ENCODE assay signal across 9 mouse cellular contexts in genomic region chr9:4260746-4261090, GRCm38 (mm10). TPM values are rescaled to one million over a fixed set of nuclear protein-coding genes. Genes with fewer than 3 reads are reported as not detected.
DNase-seq lines count a peak whose midpoint lies in the region; ATAC-seq and TF ChIP-seq lines count a peak whose summit lies in the region.
"Had no signal": no experiment of that assay in that cellular context is flagged by ENCODE, and none has a peak within 500 bp of the region (broad histone marks: within the 10 kb centered on the region; RNA-seq: fewer than 3 reads in every experiment).

No protein-coding gene starts in this region.

- H3K27ac ChIP-seq in heart, postnatal 0 days (ENCODE audit: low read depth), result no peak overlapping the region
- H3K27ac ChIP-seq in embryonic facial prominence, embryonic 10.5 days (replicated peaks), result no peak overlapping the region
- no peak overlapping the region for H3K27ac ChIP-seq in hindbrain, embryonic 14.5 days
- H3K27ac ChIP-seq in midbrain, embryonic 16.5 days (ENCODE audit: low read length), result no peak overlapping the region
- H3K27ac ChIP-seq: liver, embryonic 14.5 days had no signal

- H3K27me3 ChIP-seq in heart, postnatal 0 days (ENCODE audit: control insufficient read depth, insufficient read depth, low read length), result no peaks in the 10 kb centered on the region
- no peaks in the 10 kb centered on the region for H3K27me3 ChIP-seq in embryonic facial prominence, embryonic 10.5 days (replicated peaks; ENCODE audit: low read depth, poor library complexity, severe bottlenecking)
- H3K27me3 ChIP-seq in hindbrain, embryonic 14.5 days (ENCODE audit: control insufficient read depth, insufficient read depth, low read length), result no peaks in the 10 kb centered on the region
- no peaks in the 10 kb centered on the region for H3K27me3 ChIP-seq in midbrain, embryonic 16.5 days (ENCODE audit: control insufficient read depth, insufficient read depth, low read depth, low read length)

- intact Hi-C loops in heart, postnatal 14 days (cut with DNase I), result no loop called here

- H3K9me3 ChIP-seq in heart, postnatal 0 days (replicated peaks; ENCODE audit: control insufficient read depth, low read length), result peaks cover 9% of the 10 kb centered on the region
- H3K9me3 ChIP-seq in embryonic facial prominence, embryonic 10.5 days, result peaks cover 23% of the 10 kb centered on the region
- H3K9me3 ChIP-seq in hindbrain, embryonic 14.5 days (ENCODE audit: control insufficient read depth, low read length), result peaks cover 15% of the 10 kb centered on the region
- H3K9me3 ChIP-seq in midbrain, embryonic 16.5 days (replicated peaks; ENCODE audit: control insufficient read depth, low read length, poor library complexity, severe bottlenecking), result peaks cover 8% of the 10 kb centered on the region

- no peak for DNase-seq in heart, postnatal 0 days (ENCODE audit: low spot score)
- no peak for DNase-seq in heart, postnatal 14 days
- DNase-seq in embryonic facial prominence, embryonic 10.5 days (ENCODE audit: low spot score), result no peak
- DNase-seq in hindbrain, embryonic 14.5 days (ENCODE audit: low spot score), result no peak
- no peak for DNase-seq in frontal cortex, postnatal 25 days (ENCODE audit: low spot score in 2 of 2)
- DNase-seq in kidney, adult 8-10 months, result no peak

- TF ChIP-seq EP300 in heart, postnatal 0 days (IDR thresholded peaks at IDR 0.05; ENCODE audit: low read depth), result no peak

- no peaks in the 10 kb centered on the region for H3K36me3 ChIP-seq in heart, postnatal 0 days (replicated peaks; ENCODE audit: control insufficient read depth, insufficient read depth, low read length)
- no peaks in the 10 kb centered on the region for H3K36me3 ChIP-seq in embryonic facial prominence, embryonic 10.5 days (replicated peaks)
- no peaks in the 10 kb centered on the region for H3K36me3 ChIP-seq in hindbrain, embryonic 14.5 days (replicated peaks; ENCODE audit: control insufficient read depth, insufficient read depth)
- H3K36me3 ChIP-seq in midbrain, embryonic 16.5 days (ENCODE audit: control insufficient read depth, insufficient read depth, low read length), result no peaks in the 10 kb centered on the region

- 55% methylated on average over 12 of the region's 12 CpGs for WGBS in heart, postnatal 0 days
- 66% methylated on average over 12 of the region's 12 CpGs for WGBS in embryonic facial prominence, embryonic 10.5 days
- 65% methylated on average over 12 of the region's 12 CpGs for WGBS in hindbrain, embryonic 14.5 days
- 68% methylated on average over 12 of the region's 12 CpGs for WGBS in midbrain, embryonic 16.5 days

- H3K4me3 ChIP-seq in heart, postnatal 0 days (ENCODE audit: low read depth, low read length), result 0 out of 2 replicates have a peak overlapping the region, but pooled peaks have one; percentile 33
- H3K4me3 ChIP-seq in embryonic facial prominence, embryonic 10.5 days, result peak overlapping the region; percentile 43
- peak overlapping the region; percentile 18 for H3K4me3 ChIP-seq in hindbrain, embryonic 14.5 days (replicated peaks; ENCODE audit: low read length)
- peak overlapping the region; percentile 29 for H3K4me3 ChIP-seq in midbrain, embryonic 16.5 days (ENCODE audit: low read depth, low read length)

- no peak for TF ChIP-seq CTCF in heart, postnatal 0 days (IDR thresholded peaks at IDR 0.05; ENCODE audit: low read depth)

- no peak for ATAC-seq in heart, postnatal 0 days (ENCODE audit: insufficient read depth, low read depth)
- ATAC-seq in hindbrain, embryonic 14.5 days (ENCODE audit: low FRiP score), result no peak
- ATAC-seq in midbrain, embryonic 16.5 days, result no peak
- no peak for ATAC-seq in frontal cortex, adult (ENCODE audit: low TSS enrichment)

- H3K4me1 ChIP-seq in heart, postnatal 0 days (ENCODE audit: control insufficient read depth, insufficient read depth), result no peaks in the 10 kb centered on the region
- H3K4me1 ChIP-seq in embryonic facial prominence, embryonic 10.5 days, result no peaks in the 10 kb centered on the region
- no peaks in the 10 kb centered on the region for H3K4me1 ChIP-seq in hindbrain, embryonic 14.5 days (replicated peaks; ENCODE audit: control insufficient read depth, insufficient read depth, low read length)
- no peaks in the 10 kb centered on the region for H3K4me1 ChIP-seq in midbrain, embryonic 16.5 days (ENCODE audit: control insufficient read depth, insufficient read depth, low read length)

- no peak overlapping the region for H3K9ac ChIP-seq in heart, postnatal 0 days (replicated peaks; ENCODE audit: low read depth, low read length)
- no peak overlapping the region for H3K9ac ChIP-seq in hindbrain, embryonic 14.5 days
- H3K9ac ChIP-seq in midbrain, embryonic 16.5 days (ENCODE audit: low read depth, low read length), result no peak overlapping the region
- H3K9ac ChIP-seq: liver, embryonic 14.5 days had no signal

- 0 out of 2 replicates have a peak overlapping the region, but pooled peaks have one; percentile 43 for H3K4me2 ChIP-seq in heart, postnatal 0 days (ENCODE audit: low read depth, low read length)
- no peak overlapping the region for H3K4me2 ChIP-seq in hindbrain, embryonic 14.5 days (replicated peaks)
- peak overlapping the region; percentile 26; the same call in 1 of the 2 replicates for H3K4me2 ChIP-seq in midbrain, embryonic 16.5 days (ENCODE audit: low read length)

RNA-seq across cellular contexts. Expression of gene Aasdhppt, which starts 48.6 kb away (rescaled TPM):
- 14.0 and 17.5 TPM in 2 replicates for total RNA-seq in heart, postnatal 0 days (2014; rRNA removed; ENCODE audit: low replicate concordance)
- 29.1 and 30.6 TPM in 2 replicates for polyA plus RNA-seq in heart, postnatal 0 days (2015; fragmentation: Nextera tagmentation; extraction: Ambion mirVana)
- total RNA-seq in heart, postnatal 14 days (2021), result 10 to 100 TPM; 17.3 to 17.5 TPM
- polyA plus RNA-seq in embryonic facial prominence, embryonic 10.5 days (2016; fragmentation: Nextera tagmentation; extraction: Ambion mirVana), result 30.7 TPM in 2 replicates
- polyA plus RNA-seq in hindbrain, embryonic 14.5 days (2014; fragmentation: Nextera tagmentation; extraction: Ambion mirVana), result 34.0 and 36.4 TPM in 2 replicates
- 33.7 and 33.8 TPM in 2 replicates for polyA plus RNA-seq in midbrain, embryonic 16.5 days (2015; fragmentation: Nextera tagmentation; extraction: Ambion mirVana)

RNA-seq across cellular contexts. Expression of gene Kbtbd3, which starts 48.9 kb away (rescaled TPM):
- 1.6 and 1.9 TPM in 2 replicates for total RNA-seq in heart, postnatal 0 days (2014; rRNA removed; ENCODE audit: low replicate concordance)
- polyA plus RNA-seq in heart, postnatal 0 days (2015; fragmentation: Nextera tagmentation; extraction: Ambion mirVana), result 16.9 and 17.0 TPM in 2 replicates
- 1 to 10 TPM; 7.2 to 9.2 TPM for total RNA-seq in heart, postnatal 14 days (2021)
- 5.3 and 5.7 TPM in 2 replicates for polyA plus RNA-seq in embryonic facial prominence, embryonic 10.5 days (2016; fragmentation: Nextera tagmentation; extraction: Ambion mirVana)
- polyA plus RNA-seq in hindbrain, embryonic 14.5 days (2014; fragmentation: Nextera tagmentation; extraction: Ambion mirVana), result 13.3 and 14.0 TPM in 2 replicates
- polyA plus RNA-seq in midbrain, embryonic 16.5 days (2015; fragmentation: Nextera tagmentation; extraction: Ambion mirVana), result 12.1 and 13.8 TPM in 2 replicates
